Mouse (Mus musculus) C2C12 (cell line): ENCODE measurements around the gene Adgrv1.

ENCODE experiments used
- MYOG ChIP-seq: IDR thresholded peaks from one replicate; pipeline ENCODE4 v1.6.1; 2011; ENCODE audit not compliant: control insufficient read depth, insufficient read length; ENCODE audit errors: extremely low read depth
- USF1 ChIP-seq: IDR thresholded peaks from one replicate; pipeline ENCODE4 v1.6.1; 2011; ENCODE audit warnings: low read depth, mild to moderate bottlenecking, control low read depth, moderate library complexity

GRCm38 (mm10) chr13:81441412-81441811 lies 191.5 kb downstream of the Adgrv1 start:
- TF ChIP-seq MYOG: no peak
- TF ChIP-seq USF1: no peak
